Mouse (Mus musculus): ENCODE results near the gene Entpd8. TPM values are rescaled to one million over a fixed set of nuclear protein-coding genes. Genes with fewer than 3 reads are reported as not detected.

Entpd8 gene
- polyA plus RNA-seq, 1 experiment from 2014 or later, result 0.16 TPM

Small RNA genes within 50 kb of the gene (microRNA-seq; reads per million reads assigned to microRNA genes)
- not detected for gene Gm24328 (ENCODE audit: borderline number of aligned reads)
- gene Mir7664 (ENCODE audit: borderline number of aligned reads), result not detected

Other genes starting within 250 kb of the Entpd8 start
- gene Ehmt1, start 160.7 kb upstream of the Entpd8 start, polyA plus RNA-seq (2015; fragmentation: Nextera tagmentation; extraction: Ambion mirVana), result 50.4 and 53.6 TPM in 2 replicates
- 67.1 and 67.9 TPM in 2 replicates for gene Arrdc1, start 145.1 kb upstream of the Entpd8 start, polyA plus RNA-seq (2015; fragmentation: Nextera tagmentation; extraction: Ambion mirVana)
- 16.1 TPM in 2 replicates for gene Zmynd19, start 130.5 kb upstream of the Entpd8 start, polyA plus RNA-seq (2015; fragmentation: Nextera tagmentation; extraction: Ambion mirVana)
- 25.1 and 27.9 TPM in 2 replicates for gene Dph7, start 117.9 kb upstream of the Entpd8 start, polyA plus RNA-seq (2015; fragmentation: Nextera tagmentation; extraction: Ambion mirVana)
- gene Mrpl41, start 105.2 kb upstream of the Entpd8 start, polyA plus RNA-seq (2015; fragmentation: Nextera tagmentation; extraction: Ambion mirVana), result 175 and 188 TPM in 2 replicates
- 14.1 and 19.8 TPM in 2 replicates for gene Pnpla7, start 104.3 kb upstream of the Entpd8 start, polyA plus RNA-seq (2015; fragmentation: Nextera tagmentation; extraction: Ambion mirVana)
- gene Nsmf, start 25.9 kb upstream of the Entpd8 start, polyA plus RNA-seq (2015; fragmentation: Nextera tagmentation; extraction: Ambion mirVana), result 14.3 and 16.5 TPM in 2 replicates
- 0.27 and 0.39 TPM in 2 replicates for gene Noxa1, start 14.8 kb downstream of the Entpd8 start, polyA plus RNA-seq (2015; fragmentation: Nextera tagmentation; extraction: Ambion mirVana)
- 9.5 TPM in 2 replicates for gene Nrarp, start 100.5 kb downstream of the Entpd8 start, polyA plus RNA-seq (2015; fragmentation: Nextera tagmentation; extraction: Ambion mirVana)
- 23.5 and 25.6 TPM in 2 replicates for gene Tor4a, start 116.6 kb downstream of the Entpd8 start, polyA plus RNA-seq (2015; fragmentation: Nextera tagmentation; extraction: Ambion mirVana)
- gene Nelfb, start 131.2 kb downstream of the Entpd8 start, polyA plus RNA-seq (2015; fragmentation: Nextera tagmentation; extraction: Ambion mirVana), result 73.3 and 78.1 TPM in 2 replicates
- 0.14 TPM in 1 of 2 replicates, not detected in the other for gene Stpg3, start 134.3 kb downstream of the Entpd8 start, polyA plus RNA-seq (2015; fragmentation: Nextera tagmentation; extraction: Ambion mirVana)
- gene Fam166a, start 138.4 kb downstream of the Entpd8 start, polyA plus RNA-seq (2015; fragmentation: Nextera tagmentation; extraction: Ambion mirVana), result 0.34 TPM in 1 of 2 replicates, not detected in the other
- 460 and 503 TPM in 2 replicates for gene Tubb4b, start 144.4 kb downstream of the Entpd8 start, polyA plus RNA-seq (2015; fragmentation: Nextera tagmentation; extraction: Ambion mirVana)
- gene Slc34a3, start 154.1 kb downstream of the Entpd8 start, polyA plus RNA-seq (2015; fragmentation: Nextera tagmentation; extraction: Ambion mirVana), result 0.05 TPM in 1 of 2 replicates, not detected in the other
- gene Rnf224, start 156.5 kb downstream of the Entpd8 start, polyA plus RNA-seq (2015; fragmentation: Nextera tagmentation; extraction: Ambion mirVana), result not detected in 2 replicates
- gene Rnf208, start 162.0 kb downstream of the Entpd8 start, polyA plus RNA-seq (2015; fragmentation: Nextera tagmentation; extraction: Ambion mirVana), result 0.80 and 1.2 TPM in 2 replicates
- 0.19 and 0.33 TPM in 2 replicates for gene Cysrt1, start 162.1 kb downstream of the Entpd8 start, polyA plus RNA-seq (2015; fragmentation: Nextera tagmentation; extraction: Ambion mirVana)
- 3.4 and 4.9 TPM in 2 replicates for gene AL732309.1, start 166.6 kb downstream of the Entpd8 start, polyA plus RNA-seq (2015; fragmentation: Nextera tagmentation; extraction: Ambion mirVana)
- 43.1 and 47.4 TPM in 2 replicates for gene Tmem203, start 175.1 kb downstream of the Entpd8 start, polyA plus RNA-seq (2015; fragmentation: Nextera tagmentation; extraction: Ambion mirVana)
- gene Tprn, start 182.3 kb downstream of the Entpd8 start, polyA plus RNA-seq (2015; fragmentation: Nextera tagmentation; extraction: Ambion mirVana), result 10.2 and 12.6 TPM in 2 replicates
- 322 and 323 TPM in 2 replicates for gene Ssna1, start 192.1 kb downstream of the Entpd8 start, polyA plus RNA-seq (2015; fragmentation: Nextera tagmentation; extraction: Ambion mirVana)
- gene Anapc2, start 192.2 kb downstream of the Entpd8 start, polyA plus RNA-seq (2015; fragmentation: Nextera tagmentation; extraction: Ambion mirVana), result 71.5 and 80.6 TPM in 2 replicates
- gene Tmem210, start 207.8 kb downstream of the Entpd8 start, polyA plus RNA-seq (2015; fragmentation: Nextera tagmentation; extraction: Ambion mirVana), result not detected in 2 replicates
- gene Lrrc26, start 209.6 kb downstream of the Entpd8 start, polyA plus RNA-seq (2015; fragmentation: Nextera tagmentation; extraction: Ambion mirVana), result 1.4 and 3.6 TPM in 2 replicates
- 0.12 and 0.21 TPM in 2 replicates for gene Grin1, start 238.9 kb downstream of the Entpd8 start, polyA plus RNA-seq (2015; fragmentation: Nextera tagmentation; extraction: Ambion mirVana)

Measured in thymus, postnatal 0 days (tissue).